Mouse (Mus musculus): Measurements from ENCODE around the gene Hs6st1.

- TF ChIP-seq CTCF (IDR thresholded peaks at IDR 0.05; ENCODE audit: insufficient read depth, low read length) (no peak), POLR2A (IDR thresholded peaks at IDR 0.05; ENCODE audit: borderline replicate concordance, extremely low read depth, low read depth, low read length) (no peak)
Measured at GRCm38 (mm10) chr1:36065761-36066150, 2.4 kb upstream of the Hs6st1 start.
